Mouse (Mus musculus): Measurements from ENCODE around the gene Mecp2.
A peak's percentile ranks its signal among the peaks of the same experiment; 100 is the strongest.
"Not testable (repeated sequence)": the region's sequence is repeated elsewhere in the genome, so short reads cannot be mapped to it uniquely, and the experiment has no call there.

The Mecp2 gene

DNA sequence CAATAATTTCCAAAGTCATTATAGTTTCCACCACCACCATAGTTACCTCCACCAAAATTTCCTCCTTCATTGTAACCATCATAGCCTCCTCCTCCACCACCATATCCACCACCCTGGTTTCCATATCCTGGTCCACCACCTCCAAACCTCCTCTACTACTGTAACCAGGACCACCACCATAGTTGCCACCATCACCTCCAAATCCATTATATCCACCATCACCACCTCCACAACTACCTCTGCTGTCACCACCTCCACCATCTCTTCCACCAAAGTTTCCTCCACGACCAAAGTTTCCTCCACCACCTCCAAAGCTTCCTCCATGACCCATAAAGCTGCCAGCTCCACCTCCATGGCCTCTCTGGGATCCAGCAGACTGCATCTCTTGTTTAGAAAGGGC, at the start of gene Mecp2:
Gene Mecp2, minus strand, starts transcription at position 101 of the 400 bp plus-strand sequence.
- not testable (repeated sequence) for DNase-seq

DNA sequence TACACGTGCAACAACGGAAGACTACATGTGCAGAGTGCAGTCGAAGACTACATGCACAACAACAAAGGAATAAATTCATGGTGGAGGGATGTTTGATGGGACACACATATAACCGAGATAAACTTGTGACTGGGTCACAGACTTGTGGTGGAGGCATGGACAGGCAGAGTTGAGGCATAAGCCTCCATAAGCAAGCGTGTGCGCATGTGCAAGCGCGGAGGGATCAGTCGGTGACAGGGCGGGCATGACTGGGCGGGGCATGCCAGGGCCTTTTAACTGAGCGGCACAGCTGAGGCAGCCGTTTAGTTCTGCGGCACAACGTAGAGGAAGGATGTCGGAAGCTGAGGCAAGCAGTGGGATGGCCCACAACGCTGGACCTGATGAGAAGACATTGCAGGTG, 41.8 kb upstream of the Mecp2 start, which contains the start of gene Tktl1:
Gene Tktl1, plus strand, starts transcription at position 301 of the 400 bp plus-strand sequence.
- DNase-seq: no peak

DNA sequence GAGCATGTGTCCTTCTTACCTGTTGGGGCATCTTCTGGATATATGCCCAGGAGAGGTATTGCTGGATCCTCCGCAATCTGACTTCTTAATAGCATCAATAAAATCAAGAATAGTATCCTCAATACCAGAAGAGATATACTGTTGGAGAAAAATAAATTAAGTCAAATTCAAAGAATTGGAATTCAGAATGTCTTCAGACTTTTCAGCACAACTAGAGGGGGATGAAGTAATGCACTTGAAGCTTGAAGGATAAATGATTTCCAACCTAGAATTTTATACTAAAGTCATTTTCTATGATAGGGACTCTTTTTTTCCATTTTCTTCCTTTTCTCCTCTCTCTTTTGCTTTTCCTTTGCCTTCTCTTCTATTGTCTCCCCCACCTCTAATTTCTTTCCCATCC, 32.6 kb upstream of the Mecp2 start, which contains the start of gene Tex28:
Gene Tex28, minus strand, starts transcription at position 101 of the 400 bp plus-strand sequence.
- DNase-seq: no peak

DNA sequence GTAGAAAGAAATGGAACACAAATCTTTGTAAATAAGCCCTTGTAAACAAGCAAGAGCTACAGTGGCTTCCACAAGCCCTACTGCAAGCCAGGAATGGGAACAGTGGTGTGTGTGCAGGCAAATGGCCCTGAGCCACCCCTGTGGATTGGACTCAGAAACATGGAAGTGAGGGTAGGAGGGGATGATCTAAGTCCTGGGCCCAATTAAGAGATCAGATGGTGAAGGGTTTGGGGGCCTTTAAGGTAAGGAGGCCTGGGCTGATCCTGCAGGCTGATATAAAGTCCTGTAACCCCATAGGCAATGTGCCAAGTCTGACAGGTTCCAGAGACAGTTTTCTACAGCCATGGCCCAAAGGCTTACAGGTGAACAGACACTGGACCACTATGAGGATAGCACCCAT, 8.0 kb downstream of the Mecp2 start, which contains the start of gene Opn1mw:
Gene Opn1mw, plus strand, starts transcription at position 301 of the 400 bp plus-strand sequence.
- no peak for DNase-seq

DNA sequence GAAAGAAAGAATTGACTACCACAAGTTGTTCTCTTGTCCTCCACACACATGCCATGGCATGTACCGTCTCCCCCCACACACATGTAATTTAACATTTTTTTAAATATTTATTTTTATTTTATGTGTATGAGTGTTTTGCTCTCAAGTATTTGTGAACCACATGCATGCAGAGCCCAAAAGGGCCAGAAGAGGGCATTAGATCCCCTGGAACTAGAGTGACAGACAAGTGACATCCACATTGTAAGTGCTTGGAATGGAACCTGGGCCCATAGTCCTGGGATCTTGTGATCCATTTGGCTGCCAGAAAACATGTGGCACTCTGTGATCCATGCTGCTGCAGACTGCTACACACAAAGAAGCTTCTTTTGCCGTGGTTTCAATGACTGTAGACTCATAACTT, 10.2 kb downstream of the Mecp2 start:
- DNase-seq: peak; percentile 5

DNA sequence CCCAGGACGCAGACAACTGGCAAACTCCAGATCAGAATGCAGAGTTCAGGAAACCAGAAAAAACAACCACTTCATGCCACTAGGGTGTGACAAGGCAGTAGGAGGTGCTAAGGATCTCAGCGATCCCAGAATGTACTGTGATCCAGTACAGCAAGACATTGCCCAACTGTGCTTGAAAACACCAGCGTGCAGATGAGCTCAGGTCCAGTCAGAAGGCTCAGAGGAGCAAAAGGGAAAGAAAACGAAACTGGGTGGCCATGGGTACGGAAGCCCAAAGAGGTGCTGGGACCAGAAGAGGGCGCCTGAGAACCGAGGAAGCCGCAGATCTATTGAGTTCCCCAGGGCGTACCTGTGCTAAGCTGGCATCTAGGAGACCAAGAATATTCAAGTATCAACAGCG, 19.7 kb downstream of the Mecp2 start:
- DNase-seq: peak; percentile 75

DNA sequence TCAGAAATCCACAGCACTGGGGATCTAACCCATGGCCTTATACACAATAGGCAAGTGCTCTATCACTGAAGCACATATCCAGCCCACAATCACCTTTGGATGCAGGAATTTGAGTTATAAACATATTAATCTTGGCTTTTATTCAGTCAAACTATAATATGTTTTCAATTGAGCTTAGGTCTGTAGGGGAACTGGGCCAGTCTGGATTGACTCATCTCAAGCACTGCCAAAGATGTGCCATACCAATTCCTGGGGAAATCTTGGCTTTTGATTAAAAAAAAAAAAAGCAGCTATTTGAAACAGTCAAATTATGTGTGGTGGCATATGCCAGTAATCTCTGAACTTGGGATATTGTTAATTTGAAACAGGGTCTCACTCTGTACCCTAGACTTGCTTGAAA, 21.1 kb downstream of the Mecp2 start:
- no peak for DNase-seq

DNA sequence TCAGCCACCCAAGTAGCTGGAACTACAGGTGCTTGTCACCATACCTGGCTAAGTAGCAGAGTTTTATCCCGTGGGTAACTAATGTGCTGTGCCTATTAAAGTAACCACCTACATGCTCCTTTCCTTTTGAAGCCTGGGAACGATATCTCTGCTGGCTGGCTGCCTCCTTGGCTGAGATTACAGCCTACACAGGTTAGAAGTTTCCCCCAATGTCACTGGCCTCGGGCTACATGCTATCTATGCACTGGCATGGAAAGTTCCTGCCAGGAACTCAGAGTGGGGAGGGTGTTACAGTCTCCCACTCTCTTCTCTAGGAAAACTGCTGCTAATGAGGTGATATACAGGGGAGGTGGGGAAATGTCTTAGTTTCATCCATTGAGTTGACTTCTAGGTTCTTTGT, 26.4 kb downstream of the Mecp2 start:
- no peak for DNase-seq

DNA sequence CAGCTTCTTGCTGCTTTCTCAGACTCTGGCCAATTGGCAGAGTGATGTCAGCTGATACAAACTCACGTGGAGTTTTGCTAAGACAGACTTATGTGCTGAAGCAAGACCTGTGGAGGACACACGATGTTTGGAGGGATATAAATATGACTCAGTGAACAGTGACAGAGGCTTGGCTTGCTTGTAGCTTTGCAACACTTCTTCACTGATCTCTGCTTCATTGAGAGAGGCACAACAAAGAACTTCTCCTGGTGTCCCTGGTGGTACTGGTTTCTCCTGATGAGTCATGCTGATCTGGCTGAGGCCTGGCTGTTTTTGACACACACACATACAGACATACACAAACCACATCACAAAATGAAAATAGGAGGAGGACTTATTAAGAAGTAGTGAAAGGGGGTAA, 29.2 kb downstream of the Mecp2 start:
- DNase-seq: no peak

DNA sequence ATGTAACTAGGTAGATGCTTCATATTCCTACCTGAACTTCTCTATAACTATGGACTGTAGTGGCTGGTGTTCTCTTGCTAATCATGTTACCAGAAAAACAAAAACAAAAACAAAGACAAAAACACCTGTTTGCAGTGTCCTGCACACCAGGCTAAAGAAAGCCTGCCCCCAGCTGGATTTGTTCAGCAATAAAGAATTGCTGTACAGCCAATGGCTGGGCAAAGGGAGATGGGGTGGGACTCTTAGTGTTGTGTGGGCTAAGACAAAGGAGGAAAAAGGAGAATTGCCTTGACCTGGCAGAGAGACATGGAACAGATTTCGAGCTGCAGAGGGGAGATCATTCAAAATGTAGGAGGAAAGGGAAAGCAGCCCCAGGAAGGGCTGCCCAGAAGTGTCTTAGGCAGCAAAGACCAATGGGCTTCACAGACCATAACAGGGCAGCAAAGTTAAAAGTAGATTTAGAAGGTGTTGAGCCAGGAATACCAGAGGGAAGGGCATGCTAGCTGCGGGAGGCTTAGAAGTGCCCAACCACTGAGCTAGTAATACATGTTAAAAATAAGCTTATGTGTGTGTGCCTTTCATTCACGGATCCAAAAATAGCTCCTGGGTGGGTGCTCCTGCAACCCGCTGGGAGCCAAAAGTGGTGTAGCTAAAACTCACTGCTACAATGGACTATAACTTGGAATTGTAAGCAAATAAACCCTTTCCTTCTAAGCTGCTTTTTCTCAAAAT, 31.5 kb downstream of the Mecp2 start:
- no peak for DNase-seq

DNA sequence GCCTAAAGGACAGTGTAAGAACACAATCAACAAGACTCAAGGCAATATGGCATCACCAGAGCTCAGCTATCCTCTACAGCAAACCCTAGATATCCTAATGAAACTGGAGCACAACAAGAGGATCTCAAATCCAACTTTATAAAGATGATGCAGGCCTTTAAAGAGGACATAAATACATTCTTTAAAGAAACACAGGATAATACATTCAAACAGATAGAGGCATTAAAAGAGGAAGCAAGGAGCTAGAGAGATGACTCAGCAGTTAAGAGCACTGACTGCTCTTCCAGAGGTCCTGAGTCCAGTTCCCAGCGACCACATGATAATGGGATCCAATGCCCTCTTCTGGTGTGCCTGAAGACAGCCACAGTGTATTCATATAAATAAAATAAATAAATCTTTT, 40.0 kb downstream of the Mecp2 start:
- DNase-seq: no peak

DNA sequence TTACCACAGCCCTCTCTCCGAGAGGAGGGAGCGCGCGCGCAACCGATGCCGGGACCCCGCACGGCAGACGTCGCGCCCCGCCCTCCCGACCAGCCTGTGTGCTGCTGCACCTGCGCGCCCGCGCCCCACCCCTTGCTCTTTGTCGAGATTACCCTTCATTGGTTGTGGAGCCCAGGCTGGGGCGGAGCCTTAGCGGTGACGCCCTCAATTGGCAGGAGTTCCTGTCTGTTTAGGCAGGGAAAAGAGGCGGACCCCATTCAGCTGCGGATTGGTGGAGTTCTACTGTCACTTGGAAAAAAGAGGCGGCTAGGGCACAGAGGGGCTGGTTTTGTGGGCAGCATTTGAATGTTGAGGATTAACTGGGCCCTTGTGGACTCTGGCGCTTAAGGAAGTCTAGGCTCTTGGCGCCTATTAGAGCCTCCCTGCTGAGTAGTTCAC, 49.5 kb downstream of the Mecp2 start:
- peak; percentile 99 for DNase-seq

DNA sequence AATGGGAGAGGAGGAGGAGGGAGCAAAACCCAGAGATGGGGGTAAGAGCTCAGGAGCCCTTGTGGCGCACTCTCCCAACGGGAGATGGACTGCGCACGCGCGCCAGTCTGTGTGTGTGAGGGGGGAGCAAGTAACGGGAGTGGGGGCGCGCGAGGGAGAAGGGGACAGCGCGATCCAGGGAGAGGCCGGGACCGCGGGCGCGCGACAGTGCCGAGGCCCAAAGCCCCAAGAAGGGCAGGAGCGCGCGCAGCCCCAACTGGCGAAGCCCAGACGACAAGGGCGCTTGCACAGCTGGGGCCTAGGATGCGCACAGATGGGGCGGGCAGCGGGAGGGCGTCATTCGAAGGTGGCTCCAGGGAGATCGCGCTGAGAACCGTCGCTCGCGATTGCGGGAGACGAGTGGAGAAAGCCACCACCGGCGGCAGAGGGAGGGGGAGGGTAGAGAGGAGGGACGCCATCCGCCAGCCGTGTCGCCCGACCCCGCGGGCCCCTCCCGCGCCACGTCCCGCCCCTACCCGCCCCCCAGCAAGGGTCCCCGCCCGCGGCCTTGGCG, 50.1 kb downstream of the Mecp2 start:
- DNase-seq: peak; percentile 86

DNA sequence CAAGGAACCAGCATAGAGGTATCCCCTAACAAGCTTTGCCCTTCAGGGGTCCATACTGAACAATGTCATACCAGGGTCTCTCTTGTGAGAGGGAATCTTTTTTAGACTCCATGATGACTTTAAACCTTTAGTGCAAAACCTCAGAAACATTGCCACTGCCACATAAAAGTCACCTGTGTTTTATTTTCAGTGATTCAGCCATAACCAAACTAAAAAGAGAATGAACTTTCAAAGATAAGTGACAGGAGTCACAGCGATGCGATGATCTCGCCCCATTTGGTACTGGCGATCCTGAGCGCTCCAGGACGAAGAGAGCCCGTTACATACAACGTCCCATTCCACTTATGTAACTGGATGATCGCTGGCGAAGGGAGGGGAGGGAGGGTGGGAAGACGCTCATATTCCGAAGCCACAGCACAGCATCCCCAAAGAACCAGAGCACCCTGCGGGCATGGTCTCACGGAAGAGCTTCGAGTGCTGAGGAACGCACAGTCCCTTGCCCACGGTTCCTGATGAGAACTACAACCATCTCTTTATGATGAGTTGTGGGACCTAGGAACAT, 50.8 kb downstream of the Mecp2 start:
- DNase-seq: no peak

DNA sequence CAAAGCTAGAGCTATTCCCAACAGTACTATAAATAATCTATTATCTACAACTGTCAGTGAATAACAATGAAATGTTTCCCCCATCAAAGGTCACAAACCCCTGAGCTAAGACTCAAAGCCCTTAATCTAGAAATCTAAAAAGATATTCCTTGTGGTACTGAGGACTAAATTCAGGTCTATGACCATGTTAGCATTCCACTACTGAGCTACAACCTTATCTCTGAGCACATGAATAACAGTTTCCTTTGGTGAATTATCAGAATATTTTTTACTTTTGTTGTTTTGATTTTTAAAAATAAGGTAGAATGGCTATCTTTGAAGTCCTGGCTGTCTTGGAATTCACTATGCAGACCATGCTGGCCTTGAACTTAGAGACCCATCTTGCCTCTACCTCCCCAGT, 64.4 kb downstream of the Mecp2 start:
- no peak for DNase-seq

DNA sequence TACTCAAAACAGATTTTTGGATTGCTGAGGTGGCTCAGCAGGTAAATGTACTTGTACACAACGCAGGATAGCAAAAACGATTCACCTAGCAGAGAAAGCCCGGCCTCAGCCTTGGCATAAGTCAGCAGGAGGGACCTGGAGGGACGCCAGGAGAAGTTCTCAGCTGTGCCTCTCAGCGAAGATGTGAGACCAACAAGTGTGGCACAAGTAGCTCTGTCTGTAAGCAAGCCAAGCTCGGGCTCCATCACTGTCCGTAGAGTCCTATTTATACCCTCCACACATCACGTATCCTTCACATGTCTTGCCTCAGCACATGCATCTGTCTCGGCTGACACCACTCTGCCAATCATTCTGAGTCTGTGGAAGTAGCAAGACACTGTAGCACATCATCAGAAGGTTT, 67.3 kb downstream of the Mecp2 start:
- DNase-seq: peak; percentile 1

DNA sequence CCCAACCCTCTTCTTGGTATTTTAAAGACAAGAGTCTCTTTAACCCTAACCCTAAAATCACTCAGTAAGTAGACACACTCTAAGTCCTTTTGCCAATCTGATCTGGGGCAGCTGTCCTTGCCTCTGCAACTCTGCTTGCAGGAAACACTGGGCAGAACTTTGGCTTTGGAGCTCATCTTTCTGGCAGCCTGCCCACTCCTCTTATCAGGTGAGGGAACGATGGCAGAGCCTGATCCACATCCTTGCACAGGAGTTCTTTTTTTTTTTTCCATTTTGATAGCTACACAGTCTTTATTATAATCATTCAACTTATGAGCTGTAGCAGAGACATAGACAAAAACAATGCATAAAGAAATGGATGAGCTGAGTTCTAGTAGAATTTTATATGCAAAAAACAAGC, 90.1 kb downstream of the Mecp2 start:
- DNase-seq: no peak

DNA sequence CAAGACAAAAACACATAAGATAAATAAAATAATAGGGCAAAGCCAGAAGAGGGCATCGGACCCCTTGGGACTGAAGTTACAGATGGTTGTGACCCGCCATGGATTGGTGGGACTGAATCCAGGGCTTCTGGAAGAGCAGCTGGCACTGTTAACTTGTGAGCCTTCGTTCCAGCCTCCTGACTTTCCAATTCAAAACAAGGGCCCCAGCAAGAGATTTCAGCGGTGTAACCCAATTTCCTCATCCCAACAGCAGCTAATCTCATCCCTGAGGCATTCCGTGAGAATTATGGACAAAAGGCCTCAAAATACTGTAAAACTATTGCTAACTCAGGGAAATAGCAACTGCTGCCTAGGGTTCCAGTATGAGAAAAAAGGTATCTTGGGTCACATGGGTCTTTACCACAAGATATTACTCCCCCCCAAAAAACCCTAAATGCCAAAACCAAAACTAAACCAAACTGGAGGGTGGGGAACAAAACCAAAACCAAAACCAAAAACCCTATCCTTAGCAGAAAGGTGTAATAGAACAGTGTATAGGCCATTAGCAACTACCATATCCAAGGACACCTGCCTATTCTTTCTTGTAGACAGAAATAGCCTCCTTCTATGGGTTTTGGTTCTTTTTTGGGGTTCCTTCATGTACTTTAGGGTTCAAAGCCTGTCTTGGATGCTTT, 97.3 kb downstream of the Mecp2 start:
- no peak for DNase-seq

DNA sequence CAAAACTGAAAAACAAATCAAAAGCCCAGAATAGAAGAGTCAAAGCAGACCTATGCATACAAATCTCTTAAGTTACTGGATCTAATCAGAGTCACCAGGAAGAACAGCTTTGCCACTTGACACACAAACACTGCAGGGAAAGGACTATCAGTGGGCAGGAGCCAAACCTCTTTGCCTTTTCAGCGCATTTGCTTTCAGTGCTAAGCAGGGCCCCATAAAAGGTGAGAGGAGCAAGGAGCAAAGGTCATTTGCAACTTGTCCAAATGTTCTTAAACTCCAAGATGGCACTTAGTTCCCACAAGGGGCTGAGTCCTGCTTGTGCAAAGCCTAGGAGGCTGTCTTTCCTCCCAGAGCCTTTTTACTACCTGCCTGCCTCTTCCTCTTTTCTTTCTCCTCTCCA, 105.2 kb downstream of the Mecp2 start:
- DNase-seq: no peak

DNA sequence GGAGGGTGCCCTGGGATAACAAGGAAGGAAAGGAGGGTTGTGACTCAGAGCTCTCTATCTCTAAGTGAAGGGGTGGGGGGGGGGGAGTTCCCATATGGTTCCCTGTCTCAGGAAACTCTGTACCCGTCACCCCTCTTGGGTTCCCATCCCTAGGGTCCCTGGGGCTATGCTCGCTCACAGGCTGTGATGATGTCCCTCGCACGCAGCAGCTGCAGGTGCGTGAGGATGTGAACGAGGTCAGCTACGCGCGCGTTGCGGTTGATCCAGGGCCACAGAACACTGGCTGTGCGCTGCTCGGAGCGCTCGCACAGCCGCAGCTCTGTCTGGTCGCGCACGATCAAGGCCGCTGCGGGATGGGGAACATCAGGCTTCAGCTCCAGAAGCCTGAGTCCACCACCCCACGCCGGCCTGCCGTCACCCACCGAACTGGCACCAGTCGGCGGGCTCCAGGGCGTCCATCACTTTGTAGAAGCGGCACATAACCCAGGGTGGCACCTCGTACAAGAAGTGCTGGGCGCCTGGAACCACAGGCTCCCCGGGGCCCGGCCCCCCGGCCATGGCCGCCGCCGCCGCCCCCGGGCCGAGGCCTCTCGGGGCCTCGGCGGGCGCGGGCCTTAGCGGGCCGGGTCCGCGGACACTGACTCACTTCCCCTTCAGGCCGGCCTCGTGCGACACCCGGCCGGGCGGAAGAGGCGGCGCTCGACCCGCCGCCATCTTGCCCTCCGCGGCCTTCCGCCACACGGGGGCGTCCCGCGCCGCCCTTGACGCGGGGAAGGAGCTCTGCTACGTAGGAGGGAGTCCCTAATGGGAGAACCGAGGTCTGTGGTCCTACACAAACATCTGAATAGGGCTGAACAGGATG, 111.7 kb downstream of the Mecp2 start, which contains the start of gene Irak1:
Gene Irak1, minus strand, starts transcription at position 731 of the 862 bp plus-strand sequence.
- peak; percentile 89 for DNase-seq

DNA sequence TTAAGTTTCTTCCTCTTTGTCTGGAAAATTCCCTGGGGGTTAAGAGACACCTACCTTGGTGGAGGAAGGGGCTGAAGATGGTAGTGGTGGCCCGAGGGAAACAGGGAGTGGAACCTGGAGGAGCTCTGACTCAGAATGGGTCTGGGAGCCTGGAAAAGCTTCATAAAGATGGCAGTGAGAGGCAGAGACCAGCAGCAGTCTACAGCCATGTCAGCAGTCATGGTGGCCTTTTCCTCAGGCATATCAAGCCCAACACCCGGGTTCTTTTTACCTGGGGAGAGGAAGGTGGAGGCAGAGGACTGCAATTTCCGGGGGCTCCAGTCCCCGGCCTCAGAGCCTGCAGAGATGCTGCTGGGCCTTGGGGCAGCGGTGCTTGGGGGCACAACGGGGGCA, 112.4 kb downstream of the Mecp2 start:
- no peak for DNase-seq

DNA sequence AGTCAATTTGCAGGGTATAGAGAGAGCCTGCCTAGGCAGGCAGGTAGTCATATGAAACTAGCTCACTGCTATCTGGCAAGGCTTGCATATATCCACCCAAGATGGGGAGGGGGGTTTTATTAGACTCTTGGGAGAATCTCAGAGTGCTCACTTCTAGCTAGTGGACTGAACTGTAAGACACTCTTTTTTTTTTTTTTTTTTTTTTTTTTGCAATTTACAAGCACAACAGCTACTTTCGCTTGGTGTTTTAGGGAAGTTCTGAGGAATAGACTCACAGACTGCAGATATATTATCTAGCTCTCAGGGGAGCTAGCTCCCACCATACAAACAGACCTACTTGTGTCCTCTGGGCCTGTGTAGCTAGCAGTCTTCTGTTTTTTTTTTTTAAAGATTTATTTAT, 120.6 kb downstream of the Mecp2 start:
- DNase-seq: no peak

DNA sequence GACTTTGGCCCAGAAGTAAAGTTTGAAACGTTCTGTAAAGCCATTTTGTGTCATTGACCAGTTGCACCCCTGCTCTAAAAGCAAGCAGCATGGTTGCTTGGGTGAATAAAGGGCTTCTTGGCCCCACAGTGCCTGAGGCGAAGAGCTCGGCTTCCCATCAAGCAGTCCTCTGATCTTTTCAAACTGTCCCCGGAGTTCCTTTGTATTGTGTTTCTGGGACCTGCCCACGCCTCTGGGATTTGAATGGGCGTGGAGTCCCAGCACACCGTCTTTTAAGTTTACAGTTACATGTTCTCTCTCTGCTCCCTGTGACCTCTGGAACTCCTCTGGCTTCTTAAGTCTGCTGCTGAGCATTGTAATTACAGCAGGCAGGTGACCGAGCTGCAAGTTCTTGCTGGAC, 127.1 kb downstream of the Mecp2 start:
- no peak for DNase-seq
